Mouse (Mus musculus) midbrain, postnatal 0 days (tissue): ENCODE measurements at regions not wholly inside any gene's neighbourhood (a gene's known extent, or its start where the extent isn't known, plus 50 kb on each side); places are given as distances from the start of the nearest gene placed in this dataset.

Source experiments
- ATAC-seq: fragments of 200-750 bp; cut with Nextera tagmentation; 2 replicates; pipeline ENCODE4 v1.8.0; 2017; ENCODE audit warnings: moderate number of reproducible peaks, mild to moderate bottlenecking, moderate TSS enrichment, moderate library complexity; ENCODE audit not compliant: low FRiP score
- DNase-seq: peaks from one replicate; pipeline ENCODE4 v3.0.0-alpha.2; 2015; ENCODE audit warnings: low spot score
- H3K27ac ChIP-seq: fragments of 300-500 bp; sonication (generic); 2 replicates; pipeline ENCODE4 v1.5.1; 2014; ENCODE audit warnings: low read depth, mild to moderate bottlenecking, low read length, mixed read lengths
- H3K27me3 ChIP-seq: fragments of 300-500 bp; sonication (generic); 2 replicates; pipeline ENCODE4 v1.6.1; 2014; ENCODE audit warnings: low read length, control low read depth, mixed read lengths; ENCODE audit not compliant: insufficient read depth
- H3K36me3 ChIP-seq: fragments of 300-500 bp; sonication (generic); 2 replicates; pipeline ENCODE4 v1.6.1; 2014; ENCODE audit warnings: low read length, control low read depth, mixed read lengths; ENCODE audit not compliant: insufficient read depth
- H3K4me1 ChIP-seq: fragments of 300-500 bp; sonication (generic); 2 replicates; pipeline ENCODE4 v1.6.1; 2014; ENCODE audit warnings: mild to moderate bottlenecking, control low read depth, antibody characterized with exemption, low read length, mixed read lengths; ENCODE audit not compliant: insufficient read depth
- H3K4me2 ChIP-seq: fragments of 300-500 bp; sonication (generic); 2 replicates; pipeline ENCODE4 v1.6.1; 2014; ENCODE audit warnings: low read depth, mild to moderate bottlenecking, low read length, mixed read lengths; ENCODE audit not compliant: poor library complexity, severe bottlenecking
- H3K4me3 ChIP-seq: fragments of 300-500 bp; sonication (generic); 2 replicates; pipeline ENCODE4 v1.5.1; 2014; ENCODE audit warnings: low read depth, mild to moderate bottlenecking, low read length, moderate library complexity
- H3K9ac ChIP-seq: fragments of 300-500 bp; sonication (generic); replicated peaks from 2 replicates; pipeline ENCODE4 v1.6.1; 2014; ENCODE audit warnings: mild to moderate bottlenecking, low read length, moderate library complexity, mixed read lengths; ENCODE audit not compliant: poor library complexity, severe bottlenecking
- H3K9me3 ChIP-seq: fragments of 300-500 bp; sonication (generic); 2 replicates; pipeline ENCODE4 v1.6.1; 2016; ENCODE audit warnings: low read length, control low read depth
- CTCF ChIP-seq: IDR thresholded peaks from 2 replicates; pipeline ENCODE4 v1.5.1; 2016; ENCODE audit warnings: antibody characterized with exemption, mild to moderate bottlenecking
- WGBS: fragments of 180-500 bp; shearing (Covaris S2); extraction: QIAGEN DNeasy Blood & Tissue Kit; methylation state at CpG from one replicate; pipeline ENCODE4 v1.1.7; 2014; 5-methylcytosine and 5-hydroxymethylcytosine counted together

- Histone ChIP-seq H3K9me3 (no peaks in the 10 kb centered on the region), H3K4me3 (no peak overlapping the region), H3K4me2 (no peak overlapping the region), H3K4me1 (peaks cover 3% of the 10 kb centered on the region; the same call in 1 of the 2 replicates), H3K27me3 (no peaks in the 10 kb centered on the region), H3K27ac (no peak overlapping the region), H3K36me3 (no peaks in the 10 kb centered on the region), H3K9ac (no peak overlapping the region)
- TF ChIP-seq CTCF, result no peak
- ATAC-seq, result no peak
- WGBS, result 58% methylated on average over 2 of the region's 2 CpGs
- DNase-seq, result no peak
These were observed 182.4 kb upstream of the Myo3a start for GRCm38 (mm10) chr2:22044949-22045348.

GRCm38 (mm10) chr2:22047465-22047864, 179.8 kb upstream of the Myo3a start:
- DNase-seq (peak; percentile 52), ATAC-seq (peak; percentile 60; the same call in 1 of the 2 replicates)
- Histone ChIP-seq H3K9me3 (no peaks in the 10 kb centered on the region), H3K4me2 (no peak overlapping the region), H3K27ac (peak overlapping the region; percentile 59), H3K4me3 (no peak overlapping the region), H3K4me1 (peaks cover 3% of the 10 kb centered on the region; the same call in 1 of the 2 replicates), H3K27me3 (no peaks in the 10 kb centered on the region), H3K9ac (no peak overlapping the region), H3K36me3 (no peaks in the 10 kb centered on the region)
- 38% methylated on average over 3 of the region's 3 CpGs for WGBS
- no peak for TF ChIP-seq CTCF

GRCm38 (mm10) chr2:22066535-22066934, 160.8 kb upstream of the Myo3a start:
- no peaks in the 10 kb centered on the region for H3K27me3 ChIP-seq
- H3K4me2 ChIP-seq, result no peak overlapping the region
- no peak overlapping the region for H3K9ac ChIP-seq
- TF ChIP-seq CTCF, result no peak
- peak; percentile 78 for ATAC-seq
- H3K4me1 ChIP-seq, result no peaks in the 10 kb centered on the region
- no peaks in the 10 kb centered on the region for H3K36me3 ChIP-seq
- H3K27ac ChIP-seq, result no peak overlapping the region
- 60% methylated on average over 5 of the region's 5 CpGs for WGBS
- no peak overlapping the region for H3K4me3 ChIP-seq
- H3K9me3 ChIP-seq, result no peaks in the 10 kb centered on the region
- peak; percentile 64 for DNase-seq

GRCm38 (mm10) chr2:22096848-22097247, 130.5 kb upstream of the Myo3a start:
- no peak overlapping the region for H3K4me2 ChIP-seq
- ATAC-seq (no peak), DNase-seq (no peak)
- H3K9me3 ChIP-seq, result no peaks in the 10 kb centered on the region
- H3K4me1 ChIP-seq, result no peaks in the 10 kb centered on the region
- no peaks in the 10 kb centered on the region for H3K27me3 ChIP-seq
- H3K27ac ChIP-seq, result no peak overlapping the region
- H3K4me3 ChIP-seq, result no peak overlapping the region
- H3K36me3 ChIP-seq, result no peaks in the 10 kb centered on the region
- no peak for TF ChIP-seq CTCF
- 91% methylated on average over 2 of the region's 2 CpGs for WGBS
- no peak overlapping the region for H3K9ac ChIP-seq

- Histone ChIP-seq H3K9me3 (no peaks in the 10 kb centered on the region), H3K36me3 (no peaks in the 10 kb centered on the region), H3K27ac (no peak overlapping the region), H3K4me3 (no peak overlapping the region), H3K27me3 (no peaks in the 10 kb centered on the region), H3K4me2 (no peak overlapping the region), H3K4me1 (no peaks in the 10 kb centered on the region), H3K9ac (no peak overlapping the region)
- ATAC-seq (no peak), DNase-seq (no peak)
- no peak for TF ChIP-seq CTCF
- 51% methylated on average over 5 of the region's 5 CpGs for WGBS
These were observed 122.2 kb upstream of the Myo3a start for GRCm38 (mm10) chr2:22105150-22105549.

GRCm38 (mm10) chr2:22149721-22150120, 77.6 kb upstream of the Myo3a start:
- no peak for TF ChIP-seq CTCF
- ATAC-seq, result peak; percentile 27; the same call in 1 of the 2 replicates

More at GRCm38 (mm10) chr2:22149721-22150120, 77.6 kb upstream of the Myo3a start:
- Histone ChIP-seq H3K9ac (no peak overlapping the region), H3K27me3 (no peaks in the 10 kb centered on the region), H3K27ac (no peak overlapping the region), H3K4me2 (no peak overlapping the region), H3K4me1 (no peaks in the 10 kb centered on the region), H3K4me3 (no peak overlapping the region), H3K9me3 (no peaks in the 10 kb centered on the region), H3K36me3 (no peaks in the 10 kb centered on the region)
- peak; percentile 49 for DNase-seq
- WGBS, result 13% methylated on average over 2 of the region's 2 CpGs
